Mouse (Mus musculus) cerebellum, postnatal 10 days (tissue): ENCODE data around the gene Map3k19.
A peak's percentile ranks its signal among the peaks of the same experiment; 100 is the strongest.

Experiments
- DNase-seq, 2 experiments: peaks; one replicate each; pipeline ENCODE4 v3.0.0; 2021; ENCODE audit warnings: mixed read lengths in 2 of 2

Gene Map3k19

DNA sequence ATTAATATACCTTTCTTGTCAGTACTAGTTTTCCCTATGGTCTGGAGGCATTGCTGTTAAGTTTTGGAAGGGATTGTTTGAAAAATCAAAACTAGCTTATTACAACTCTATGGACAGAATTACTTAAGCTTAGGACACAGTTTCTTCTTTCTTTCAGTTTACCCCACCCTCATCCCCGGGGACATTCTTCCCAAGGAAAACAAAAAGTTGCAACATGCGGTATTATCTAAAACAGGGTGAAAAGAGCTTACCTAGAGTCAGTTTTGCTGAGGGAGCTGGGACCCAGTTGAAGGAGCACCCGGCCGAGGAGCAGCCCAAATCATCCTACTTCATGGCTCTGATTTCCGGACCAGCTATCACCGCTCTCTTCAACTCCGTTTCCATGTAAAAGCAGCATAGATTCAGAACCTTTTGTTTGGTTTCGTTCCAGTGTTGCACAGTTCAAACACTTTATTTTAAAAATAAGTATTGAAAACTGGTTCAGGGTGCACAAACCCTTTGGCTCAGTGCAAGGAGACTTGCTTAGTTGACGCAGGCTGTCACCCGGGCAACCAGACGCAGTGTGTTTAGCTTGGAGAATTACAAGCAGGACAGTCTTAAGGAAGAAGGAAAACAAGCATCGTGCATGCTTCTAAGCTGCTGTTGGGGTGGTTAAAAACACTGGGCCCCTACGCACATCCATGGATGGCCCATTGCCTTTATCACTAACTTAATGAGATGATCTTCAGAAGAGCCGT, at the start of gene Map3k19:
TSS of gene Map3k19 (minus strand) at position 546 of the 737 bp plus-strand sequence.
- peak; percentile 8 to 15 for DNase-seq

- no peak for DNase-seq
Observed at GRCm38 (mm10) chr1:127899401-127899800, 44.6 kb upstream of the Map3k19 start.

DNA sequence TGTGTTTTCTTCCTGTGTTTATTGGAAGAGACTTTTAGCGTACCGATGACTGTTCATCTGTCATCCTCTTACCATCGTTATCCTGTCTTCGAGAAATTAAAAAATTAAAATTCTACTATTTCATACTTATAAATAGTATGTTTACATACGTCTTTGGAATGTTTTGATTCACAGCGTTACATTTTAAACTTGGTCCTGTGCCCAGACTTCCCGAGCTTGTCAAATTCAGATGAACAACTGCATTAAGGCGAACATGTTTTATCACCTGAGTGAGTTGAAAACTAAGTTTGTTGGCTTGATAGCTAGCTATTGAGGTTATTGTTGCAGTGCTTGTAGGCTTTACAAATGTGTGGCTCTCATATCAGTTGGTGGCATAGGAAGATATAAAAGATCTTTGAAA, 14.4 kb upstream of the Map3k19 start:
- DNase-seq: peak in 1 of 2 experiments; percentile 11

GRCm38 (mm10) chr1:127868300-127869261, 13.8 kb upstream of the Map3k19 start, which contains the start of gene Rab3gap1:
Rab3gap1 (plus strand) TSS chr1:127868773.
- DNase-seq: peak; percentile 95 to 97

- no peak for DNase-seq
Observed at GRCm38 (mm10) chr1:127863806-127864205, 9.0 kb upstream of the Map3k19 start.

- no peak for DNase-seq
Observed at GRCm38 (mm10) chr1:127861900-127862299, 7.1 kb upstream of the Map3k19 start.

DNA sequence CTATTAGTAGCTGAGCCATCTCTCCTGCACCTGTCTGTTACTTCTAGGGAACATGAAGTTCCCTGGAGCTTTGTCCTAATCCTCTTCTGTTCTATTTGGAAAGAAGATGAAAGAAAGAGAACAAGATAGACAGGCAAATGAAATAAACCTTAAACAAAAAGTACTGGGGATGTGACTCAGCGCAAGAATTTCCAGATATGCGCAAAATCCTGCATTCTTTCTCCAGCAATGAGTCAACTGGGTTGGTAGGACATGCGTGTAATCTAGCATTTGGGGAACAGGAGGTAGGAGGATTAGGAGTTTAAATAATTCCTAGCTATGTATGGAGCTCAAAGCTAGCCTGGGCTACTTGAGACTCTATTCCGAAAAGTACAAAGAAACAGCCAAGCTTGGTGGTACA, 5.7 kb upstream of the Map3k19 start:
- DNase-seq: no peak

- DNase-seq: no peak
Observed at GRCm38 (mm10) chr1:127859799-127860400, 5.1 kb upstream of the Map3k19 start.

GRCm38 (mm10) chr1:127858945-127859648, 4.3 kb upstream of the Map3k19 start:
- no peak for DNase-seq

- no peak for DNase-seq
Observed at GRCm38 (mm10) chr1:127850075-127850610, 4.7 kb downstream of the Map3k19 start.

DNA sequence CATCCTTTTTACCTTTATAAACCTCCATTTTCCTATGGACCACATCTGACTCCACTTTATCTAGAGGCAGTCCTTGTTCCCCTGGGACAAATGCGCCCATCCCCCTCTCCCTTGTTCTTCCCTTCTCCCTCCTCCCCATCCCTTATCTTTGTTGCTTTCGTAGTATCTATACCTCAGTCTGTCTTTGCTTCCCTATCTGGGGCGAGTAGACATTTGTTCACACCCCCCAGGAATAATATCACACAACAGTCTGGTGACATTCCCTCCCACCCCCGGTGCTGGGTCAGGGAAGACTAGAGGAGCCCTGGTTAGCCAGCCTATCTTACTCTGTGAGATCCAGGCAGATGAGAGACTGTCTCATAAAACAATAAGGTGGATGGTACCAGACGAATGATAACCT, 9.4 kb downstream of the Map3k19 start:
- DNase-seq: no peak

DNA sequence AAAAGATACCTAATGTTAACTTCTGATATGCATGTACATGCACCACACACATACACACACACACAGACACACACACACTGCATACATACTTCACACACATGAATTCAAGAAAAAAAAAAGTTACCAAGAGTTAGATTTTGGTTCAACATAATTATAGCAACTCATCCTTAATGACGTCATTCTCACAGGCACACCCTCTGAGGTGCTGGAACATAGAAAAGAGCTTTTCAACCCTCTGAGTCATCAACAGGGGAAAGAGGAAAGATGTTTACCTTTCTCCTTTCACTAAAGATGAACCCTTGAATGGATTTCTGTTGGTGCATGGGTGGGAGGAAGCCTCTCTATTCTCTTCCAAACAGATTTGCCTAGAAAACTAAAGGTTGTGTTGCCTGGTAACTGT, 16.2 kb downstream of the Map3k19 start:
- DNase-seq: no peak

DNA sequence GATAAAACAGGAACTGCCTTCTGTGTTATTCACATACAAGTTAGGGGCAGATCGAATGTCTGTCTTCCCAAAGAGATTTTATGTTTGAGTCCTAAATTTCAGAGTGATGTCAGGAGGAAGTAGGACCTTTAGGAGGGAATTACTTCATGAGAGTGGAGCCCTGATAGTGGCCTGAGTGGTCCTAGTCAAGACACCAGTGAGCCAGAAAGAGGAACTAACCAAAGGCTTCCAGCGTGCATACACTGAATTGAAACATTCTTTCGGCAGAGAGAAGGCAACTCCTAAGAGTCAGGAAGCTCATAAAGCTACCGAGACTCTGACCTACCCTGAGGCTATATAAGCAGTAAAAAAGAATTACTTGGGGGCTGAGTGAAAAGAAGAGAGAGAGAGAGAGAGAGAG, 18.2 kb downstream of the Map3k19 start:
- DNase-seq: no peak

DNA sequence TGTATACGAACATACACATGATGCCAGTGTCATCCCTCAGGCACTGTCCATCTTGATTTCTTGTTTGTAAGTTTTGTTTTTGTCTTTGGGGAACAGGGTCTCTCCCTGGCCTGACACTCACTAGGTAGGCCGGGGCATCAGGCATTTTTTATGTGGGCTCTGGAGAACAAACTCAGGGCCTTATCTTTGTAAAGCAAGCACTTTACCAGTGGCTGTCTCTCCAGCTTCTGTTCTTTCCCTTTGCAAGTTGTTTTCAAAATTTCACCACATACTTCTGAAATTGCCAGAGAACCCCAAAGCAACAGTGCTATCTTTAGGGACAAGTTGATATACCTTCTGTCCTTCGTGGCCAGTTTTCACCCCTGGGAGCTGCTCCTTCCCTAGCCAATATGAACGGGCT, 20.6 kb downstream of the Map3k19 start:
- DNase-seq: no peak

DNA sequence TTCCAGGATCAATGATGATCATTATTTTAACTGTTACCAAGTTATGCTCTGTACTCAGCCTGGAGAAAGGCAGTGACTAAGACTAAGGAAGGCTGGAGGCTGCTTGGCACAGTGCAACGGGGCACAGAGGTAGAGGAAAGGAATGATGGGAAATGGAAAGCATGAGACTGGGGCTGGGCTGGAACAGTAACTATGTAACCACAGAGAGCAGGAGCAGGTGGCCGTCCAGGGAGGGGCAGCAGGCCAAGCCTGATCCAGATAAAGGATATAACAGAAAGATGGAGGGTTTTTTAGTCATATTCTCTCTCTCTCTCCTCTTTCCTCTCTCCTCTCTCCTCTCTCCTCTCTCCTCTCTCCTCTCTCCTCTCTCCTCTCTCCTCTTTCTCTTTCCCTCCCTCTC, 21.1 kb downstream of the Map3k19 start:
- peak; percentile 12 to 23 for DNase-seq

GRCm38 (mm10) chr1:127830215-127830921, 24.5 kb downstream of the Map3k19 start:
- no peak for DNase-seq

DNA sequence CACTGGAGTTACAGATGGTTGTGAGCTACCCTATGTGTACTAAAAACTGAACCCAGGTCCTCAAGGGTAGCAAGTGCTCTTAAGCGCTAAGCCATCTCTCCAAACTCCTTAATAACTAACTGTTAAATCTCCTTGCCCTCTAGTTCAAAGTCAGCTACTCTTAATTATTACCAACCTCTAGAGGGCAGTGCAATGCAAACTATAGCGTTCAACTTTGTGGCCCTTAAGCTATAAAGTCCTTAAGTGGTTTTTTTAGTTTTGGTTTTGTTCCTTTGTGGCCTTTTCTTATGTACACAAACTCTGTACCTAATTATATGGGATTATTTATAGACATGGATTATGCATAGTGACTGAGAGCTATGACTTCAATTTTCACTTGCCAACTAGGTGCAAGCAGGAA, 27.5 kb downstream of the Map3k19 start:
- DNase-seq: peak; percentile 33 to 59

DNA sequence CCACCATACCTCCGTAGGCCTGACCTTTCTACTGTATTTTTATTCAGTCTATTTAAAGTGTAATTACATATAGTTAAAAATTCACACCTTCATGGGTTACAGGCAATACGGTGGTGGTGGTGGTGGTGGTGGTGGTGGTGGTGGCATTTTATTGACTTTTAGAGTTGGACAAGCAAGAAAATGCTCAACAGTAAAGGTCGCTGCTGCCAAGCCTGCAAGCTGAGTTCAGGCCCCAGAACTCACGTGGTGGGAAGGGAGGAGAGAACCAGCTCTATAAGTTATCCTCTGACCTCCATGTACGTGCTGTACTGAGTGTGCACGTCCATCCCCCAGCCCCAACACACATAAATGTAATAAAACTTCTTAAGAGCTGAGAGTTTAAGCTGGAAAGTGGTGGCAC, 38.5 kb downstream of the Map3k19 start:
- DNase-seq: no peak

DNA sequence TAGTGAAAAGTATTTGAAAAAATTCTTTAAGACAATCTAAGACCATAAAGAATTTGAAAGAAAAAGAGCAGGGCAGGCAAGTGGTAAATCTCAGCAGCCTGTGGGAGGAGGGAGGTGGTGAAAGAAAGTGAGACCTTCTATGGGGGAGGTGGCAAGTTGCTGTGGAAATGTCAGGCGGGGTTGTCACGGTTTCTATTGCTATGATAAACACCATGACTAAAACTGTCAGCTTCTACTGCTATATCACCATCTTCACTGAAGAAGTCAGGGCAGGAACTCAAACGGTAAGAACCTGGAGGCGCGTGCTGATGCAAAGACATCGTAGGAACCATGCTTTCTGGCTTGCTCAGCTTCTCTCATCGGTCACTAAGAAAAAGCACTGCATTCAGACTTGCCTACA, 41.9 kb downstream of the Map3k19 start:
- DNase-seq: no peak

DNA sequence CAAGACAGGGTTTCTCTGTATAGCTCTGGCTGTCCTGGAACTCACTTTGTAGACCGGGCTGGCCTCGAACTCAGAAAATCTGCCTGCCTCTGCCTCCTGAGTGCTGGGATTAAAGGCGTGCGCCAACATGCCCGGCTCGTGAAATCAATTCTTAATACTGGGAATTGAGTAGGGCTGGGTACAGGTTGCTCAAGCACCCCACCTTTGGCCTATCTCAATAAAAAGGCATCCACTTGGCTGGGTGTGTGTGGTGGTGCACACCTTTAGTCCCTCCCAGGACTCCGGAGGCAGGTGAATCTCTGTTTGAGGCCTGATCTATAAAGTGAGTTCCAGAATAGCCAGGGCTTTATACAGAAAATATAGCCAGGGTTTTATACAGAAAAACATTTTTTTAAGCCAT, 46.2 kb downstream of the Map3k19 start:
- DNase-seq: no peak

DNA sequence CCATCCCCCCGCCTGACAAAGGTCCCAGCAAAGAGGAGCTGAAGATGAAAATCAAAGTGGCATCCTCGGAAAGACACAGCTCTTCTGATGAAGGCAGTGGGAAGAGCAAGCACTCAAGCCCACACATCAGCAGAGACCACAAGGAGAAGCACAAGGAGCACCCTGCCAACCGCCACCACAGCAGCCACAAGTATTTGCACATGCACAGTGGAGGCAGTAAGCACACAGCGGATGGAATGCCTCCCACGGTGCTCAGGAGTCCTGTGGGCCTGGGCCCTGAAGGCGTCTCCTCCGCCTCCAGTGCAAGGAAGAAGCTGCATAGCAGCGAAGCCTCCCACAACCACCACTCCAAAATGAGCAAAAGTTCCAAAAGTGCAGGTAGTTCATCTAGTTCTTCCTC, 51.9 kb downstream of the Map3k19 start:
- no peak for DNase-seq

GRCm38 (mm10) chr1:127796752-127797151, 58.1 kb downstream of the Map3k19 start:
- DNase-seq: no peak
